Mouse (Mus musculus) heart, postnatal 25 days (tissue): Measurements from ENCODE around the gene Klhl25. TPM values are rescaled to one million over a fixed set of nuclear protein-coding genes. Genes with fewer than 3 reads are reported as not detected.
"Not testable (repeated sequence)": the region's sequence is repeated elsewhere in the genome, so short reads cannot be mapped to it uniquely, and the experiment has no call there.

Source experiments
- DNase-seq: peaks from one replicate; pipeline ENCODE4 v3.0.0; 2022; ENCODE audit warnings: low spot score
- intact Hi-C: fragments of 180-260 bp; cut with DNase I; formaldehyde crosslinking; loops from one replicate; pipeline ENCODE4 v1.15.1; 2025
- total RNA-seq, 2 experiments: library from RNA; stranded (reverse); gene quantifications; 2 replicates each; pipeline ENCODE4 v1.2.3; 2021

Klhl25 gene
- 1 to 10 TPM; 4.1 to 4.8 TPM for total RNA-seq

GRCm38 (mm10) chr7:75848115-75848775, at the start of gene Klhl25:
Gene Klhl25 (plus strand): TSS chr7:75848310.
- DNase-seq, result peak; percentile 97
- intact Hi-C loops, result no loop called here

GRCm38 (mm10) chr7:75800530-75800929, 47.6 kb upstream of the Klhl25 start:
- no peak for DNase-seq
- intact Hi-C loops, result no loop called here

- DNase-seq, result no peak
- intact Hi-C loops, result no loop called here
Measured at GRCm38 (mm10) chr7:75801022-75801421, 47.1 kb upstream of the Klhl25 start.

GRCm38 (mm10) chr7:75801621-75802358, 46.3 kb upstream of the Klhl25 start:
- intact Hi-C loops, result no loop called here
- DNase-seq, result no peak

GRCm38 (mm10) chr7:75802887-75803286, 45.2 kb upstream of the Klhl25 start:
- intact Hi-C loops, result no loop called here
- no peak for DNase-seq

- intact Hi-C loops, result no loop called here
- DNase-seq, result no peak
Measured at GRCm38 (mm10) chr7:75806161-75806560, 41.9 kb upstream of the Klhl25 start.

DNA sequence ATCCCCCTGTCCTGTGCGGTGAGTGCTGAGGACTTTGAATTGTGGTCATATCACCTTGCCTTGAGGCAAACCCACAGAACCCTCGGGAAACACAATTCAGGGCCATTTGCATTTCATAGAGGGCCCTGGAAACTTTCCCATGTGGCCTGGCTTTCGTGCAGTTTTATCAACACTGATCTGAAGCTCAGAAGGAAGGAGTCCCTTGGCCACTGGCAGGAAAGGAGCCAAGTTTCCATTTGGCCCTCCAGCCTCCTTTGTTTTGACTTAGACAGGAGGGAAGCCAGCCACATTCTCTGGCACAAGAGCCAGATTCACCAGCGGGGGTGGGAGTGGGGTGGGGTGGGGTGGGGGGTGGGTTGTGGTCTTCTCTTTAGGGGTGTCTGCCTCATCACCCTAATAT, 41.4 kb upstream of the Klhl25 start:
- DNase-seq, result peak; percentile 69
- intact Hi-C loops, result no loop called here

GRCm38 (mm10) chr7:75807460-75808304, 40.4 kb upstream of the Klhl25 start:
- DNase-seq, result no peak
- intact Hi-C loops, result no loop called here

DNA sequence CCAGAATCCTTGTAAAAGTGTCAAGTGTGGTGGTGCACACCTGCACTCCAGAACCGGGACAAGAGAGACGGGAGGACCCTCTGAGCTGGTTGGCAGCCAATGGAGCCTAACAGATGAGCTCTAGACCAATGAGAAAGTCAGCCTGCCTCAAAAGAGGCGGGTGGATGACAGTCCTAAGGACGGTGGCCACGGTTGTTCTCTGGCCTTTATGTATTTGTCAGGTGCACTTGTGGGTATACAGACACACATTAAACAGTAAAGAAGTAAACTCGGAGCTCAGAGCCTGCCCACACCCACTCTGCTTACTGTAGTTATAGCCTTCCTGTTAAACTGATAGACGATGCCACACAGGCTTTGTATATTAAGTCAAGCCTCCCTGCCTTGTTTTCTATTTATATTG, 27.4 kb upstream of the Klhl25 start:
- intact Hi-C loops, result loop anchor here (10.0 kb wide), 1 partner anchor 256 kb away; no protein-coding TSS in a partner anchor
- no peak for DNase-seq

GRCm38 (mm10) chr7:75822087-75822668, 25.9 kb upstream of the Klhl25 start:
- intact Hi-C loops, result loop anchor here (10.0 kb wide), 1 partner anchor 257 kb away; no protein-coding TSS in a partner anchor
- DNase-seq, result no peak

DNA sequence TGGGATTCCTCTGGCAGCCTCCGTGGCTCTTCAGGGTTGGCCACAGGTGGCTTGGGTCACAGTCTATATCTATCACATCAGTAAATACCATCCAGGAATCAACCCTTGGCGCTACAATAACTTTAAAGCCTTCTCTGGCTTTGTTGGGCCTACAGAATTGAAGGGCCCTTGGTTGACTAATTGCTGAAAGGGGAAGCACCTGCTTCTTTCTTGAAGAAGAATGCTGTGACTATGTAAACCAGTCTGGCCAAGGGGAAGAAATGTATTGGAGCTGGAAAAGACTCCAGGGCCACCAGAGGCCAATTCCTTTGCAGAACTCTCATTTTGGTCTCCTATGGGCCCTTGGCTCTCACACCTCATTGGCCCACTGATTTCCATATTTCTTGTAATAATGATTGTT, 25.0 kb upstream of the Klhl25 start:
- intact Hi-C loops, result loop anchor here (10.0 kb wide), 1 partner anchor 258 kb away; no protein-coding TSS in a partner anchor
- no peak for DNase-seq

DNA sequence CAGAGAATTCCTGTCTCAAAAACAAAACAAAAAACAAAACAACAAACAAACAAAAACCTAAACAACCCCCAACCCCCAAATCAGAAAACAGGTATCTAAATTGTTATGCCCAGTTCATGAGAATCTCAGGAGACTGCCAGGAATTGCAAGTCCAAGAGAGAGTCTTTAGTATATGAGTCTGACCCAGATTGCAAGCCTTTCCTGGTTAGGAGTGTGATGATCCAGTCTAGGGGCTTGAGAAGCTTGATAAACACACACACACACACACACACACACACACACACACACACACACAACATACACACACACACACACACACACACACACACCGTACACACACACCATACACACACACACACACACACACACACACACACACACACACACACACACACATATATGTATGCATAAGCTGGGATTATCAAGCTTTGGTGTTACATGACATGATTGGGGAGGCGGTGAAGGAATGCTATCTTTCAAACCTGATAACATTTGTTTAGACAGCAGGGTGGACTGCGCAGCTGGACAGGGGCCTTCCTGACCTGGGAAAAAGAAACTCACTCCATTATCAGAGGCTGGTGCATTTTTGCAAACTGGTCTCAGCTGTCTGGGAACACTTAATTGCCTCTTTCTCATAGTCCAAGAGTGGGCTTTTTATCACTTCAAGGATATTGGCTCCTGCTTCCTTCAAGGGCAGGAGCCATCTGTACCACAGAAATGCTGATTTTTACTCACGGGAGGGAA, 21.6 kb upstream of the Klhl25 start:
- DNase-seq, result no peak
- intact Hi-C loops, result loop anchor here (5.0 to 10.0 kb wide), 2 partner anchors 84 to 262 kb away; no protein-coding TSS in a partner anchor

- no peak for DNase-seq
- intact Hi-C loops, result loop anchor here (5.0 to 10.0 kb wide), 2 partner anchors 85 to 263 kb away; no protein-coding TSS in a partner anchor
Measured at GRCm38 (mm10) chr7:75827357-75827756, 20.8 kb upstream of the Klhl25 start.

- DNase-seq, result peak; percentile 23
- intact Hi-C loops, result loop anchor here (1.0 to 10.0 kb wide), 3 partner anchors 52 to 263 kb away; no protein-coding TSS in a partner anchor
Measured at GRCm38 (mm10) chr7:75827850-75828249, 20.3 kb upstream of the Klhl25 start.

GRCm38 (mm10) chr7:75828536-75828935, 19.6 kb upstream of the Klhl25 start:
- intact Hi-C loops, result loop anchor here (1.0 to 10.0 kb wide), 3 partner anchors 52 to 264 kb away; no protein-coding TSS in a partner anchor

DNA sequence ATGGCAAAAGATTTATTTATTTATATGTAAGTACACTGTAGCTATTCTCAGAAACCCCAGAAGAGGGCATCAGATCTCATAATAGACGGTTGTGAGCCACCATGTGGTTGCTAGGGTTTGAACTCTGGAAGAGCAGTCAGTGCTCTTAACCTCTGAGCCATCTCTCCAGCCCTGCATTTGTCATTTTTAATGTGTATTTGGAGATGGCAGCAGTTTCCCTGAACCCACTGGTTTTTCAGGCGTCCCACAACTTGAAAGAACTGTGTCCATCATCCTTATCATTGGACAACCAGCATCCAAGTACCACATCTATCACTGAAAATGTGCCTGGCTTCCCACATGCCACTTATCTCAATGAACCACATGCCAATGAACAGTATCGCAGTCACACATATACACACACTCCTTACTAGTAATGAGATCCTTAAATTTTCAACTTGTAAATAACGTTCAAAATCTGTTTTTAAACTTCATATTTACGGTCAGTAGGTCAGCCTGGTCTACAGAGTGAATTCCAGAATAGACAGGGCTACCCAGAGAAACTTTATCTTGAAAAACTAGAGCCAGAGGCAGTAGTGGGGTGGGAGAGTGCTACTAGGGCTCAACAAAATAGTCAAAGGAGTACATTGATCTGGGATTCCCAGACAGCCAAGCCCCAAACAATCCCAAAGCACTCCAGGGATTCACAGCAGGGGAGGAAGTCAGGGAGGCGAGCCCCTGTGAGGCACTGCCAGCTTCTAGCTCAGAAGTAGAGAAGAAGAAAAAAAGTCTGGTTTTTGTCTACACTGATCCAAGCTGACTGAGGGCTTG, 17.7 kb upstream of the Klhl25 start:
- intact Hi-C loops, result no loop called here
- no peak for DNase-seq

More at GRCm38 (mm10) chr7:75828536-75828935, 19.6 kb upstream of the Klhl25 start:
- no peak for DNase-seq

- intact Hi-C loops, DNase-seq: not testable (repeated sequence)
Measured at GRCm38 (mm10) chr7:75833960-75834359, 14.2 kb upstream of the Klhl25 start.
